Mouse (Mus musculus): ENCODE data around the gene Mbnl2.

GRCm38 (mm10) chr14:120330881-120331514 is 55.5 kb downstream of the Mbnl2 start:
- TF ChIP-seq POLR2A (IDR thresholded peaks at IDR 0.05; ENCODE audit: borderline replicate concordance, low read depth, low read length) = no peak
- no peak for TF ChIP-seq CTCF (IDR thresholded peaks at IDR 0.05; ENCODE audit: low read depth, low read length)
